Mouse (Mus musculus) brain, embryonic 14.5 days (tissue): ENCODE data around the gene Ano9.

ENCODE experiments used
- CTCF ChIP-seq: fragments of 200-500 bp; IDR thresholded peaks from 2 replicates; pipeline ENCODE4 v1.5.1; 2012; ENCODE audit warnings: inconsistent platforms, mild to moderate bottlenecking, moderate library complexity, borderline replicate concordance; ENCODE audit not compliant: insufficient read depth, insufficient read length; ENCODE audit errors: extremely low read depth
- POLR2A ChIP-seq: fragments of 200-500 bp; IDR thresholded peaks from 2 replicates; pipeline ENCODE4 v1.6.1; 2012; ENCODE audit warnings: mild to moderate bottlenecking, inconsistent platforms, borderline replicate concordance; ENCODE audit not compliant: poor library complexity, insufficient read depth, insufficient read length, severe bottlenecking; ENCODE audit errors: extremely low read depth

- TF ChIP-seq CTCF (peak; percentile 43; the same call in 1 of the 2 replicates), POLR2A (no peak)
Measured at GRCm38 (mm10) chr7:141092051-141092735, 25.4 kb downstream of the Ano9 start.
